Mouse (Mus musculus) kidney, adult 9 months (tissue): ENCODE results near the gene Nedd9.
"Not testable (repeated sequence)": the region's sequence is repeated elsewhere in the genome, so short reads cannot be mapped to it uniquely, and the experiment has no call there.

Source experiments
- DNase-seq: peaks from one replicate; pipeline ENCODE4 v3.0.0; 2022

The Nedd9 gene

DNA sequence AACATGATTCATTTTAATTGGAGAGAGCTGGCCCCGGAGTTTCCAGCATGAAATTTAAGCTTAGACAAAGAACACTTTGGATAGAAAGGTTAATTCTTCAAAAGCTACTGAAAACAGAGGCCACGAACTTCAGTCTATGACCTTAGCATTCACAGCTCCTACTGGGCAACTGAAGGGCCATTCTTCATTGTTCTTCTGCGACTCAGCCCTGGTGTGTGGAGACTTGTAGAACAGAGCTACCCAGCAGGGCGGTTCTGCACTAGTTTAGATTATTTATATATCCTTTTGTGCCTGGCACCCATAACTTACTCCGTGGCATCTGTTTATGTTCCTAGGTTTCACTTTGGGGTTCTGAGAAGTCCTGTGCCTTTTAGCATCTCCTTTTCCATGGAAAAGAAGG is 193.6 kb downstream of the Nedd9 start:
- no peak for DNase-seq

GRCm38 (mm10) chr13:41291466-41291974 is 195.6 kb downstream of the Nedd9 start:
- DNase-seq: no peak

- DNase-seq: no peak
Observed at GRCm38 (mm10) chr13:41286285-41286684, 200.9 kb downstream of the Nedd9 start.

- DNase-seq: no peak
Observed at GRCm38 (mm10) chr13:41285448-41285847, 201.7 kb downstream of the Nedd9 start.

DNA sequence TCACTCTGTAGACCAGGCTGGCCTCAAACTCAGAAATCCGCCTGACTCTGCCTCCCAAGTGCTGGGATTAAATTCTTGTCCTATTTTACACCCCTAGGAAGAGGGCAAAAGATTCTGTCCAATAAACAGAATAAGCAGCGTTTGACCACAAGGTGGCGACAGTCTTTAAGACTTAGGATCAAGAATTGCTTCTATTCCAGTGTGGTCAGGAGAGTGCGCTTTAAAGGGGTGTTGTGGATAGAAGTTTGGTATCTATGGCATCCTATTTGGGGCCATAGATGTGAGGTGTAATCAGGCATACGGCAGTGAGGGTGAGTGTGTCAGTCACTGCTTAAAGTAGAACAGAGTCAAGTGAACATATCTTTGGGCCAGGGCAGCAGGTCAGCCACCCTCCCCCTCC is 203.9 kb downstream of the Nedd9 start:
- DNase-seq: peak; percentile 84

DNA sequence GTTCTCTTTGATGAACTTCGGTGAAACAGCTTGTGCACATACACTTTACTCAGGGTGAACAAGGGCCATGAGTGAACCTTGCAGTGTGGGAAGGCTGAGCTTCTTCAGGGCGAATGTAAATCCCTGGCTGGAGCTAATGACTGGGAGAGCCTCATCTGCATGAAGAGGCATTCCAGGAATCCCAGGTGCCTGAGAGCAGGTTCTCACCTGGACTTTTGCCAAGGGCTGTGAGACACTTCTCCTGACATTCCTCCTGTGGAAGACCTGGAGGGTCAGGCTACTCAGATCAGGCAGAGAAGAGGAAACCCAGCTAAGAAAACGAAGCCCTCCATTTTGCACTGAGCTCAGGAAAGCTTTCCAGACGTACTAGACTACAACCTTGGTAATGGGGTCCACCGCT is 206.5 kb downstream of the Nedd9 start:
- no peak for DNase-seq

DNA sequence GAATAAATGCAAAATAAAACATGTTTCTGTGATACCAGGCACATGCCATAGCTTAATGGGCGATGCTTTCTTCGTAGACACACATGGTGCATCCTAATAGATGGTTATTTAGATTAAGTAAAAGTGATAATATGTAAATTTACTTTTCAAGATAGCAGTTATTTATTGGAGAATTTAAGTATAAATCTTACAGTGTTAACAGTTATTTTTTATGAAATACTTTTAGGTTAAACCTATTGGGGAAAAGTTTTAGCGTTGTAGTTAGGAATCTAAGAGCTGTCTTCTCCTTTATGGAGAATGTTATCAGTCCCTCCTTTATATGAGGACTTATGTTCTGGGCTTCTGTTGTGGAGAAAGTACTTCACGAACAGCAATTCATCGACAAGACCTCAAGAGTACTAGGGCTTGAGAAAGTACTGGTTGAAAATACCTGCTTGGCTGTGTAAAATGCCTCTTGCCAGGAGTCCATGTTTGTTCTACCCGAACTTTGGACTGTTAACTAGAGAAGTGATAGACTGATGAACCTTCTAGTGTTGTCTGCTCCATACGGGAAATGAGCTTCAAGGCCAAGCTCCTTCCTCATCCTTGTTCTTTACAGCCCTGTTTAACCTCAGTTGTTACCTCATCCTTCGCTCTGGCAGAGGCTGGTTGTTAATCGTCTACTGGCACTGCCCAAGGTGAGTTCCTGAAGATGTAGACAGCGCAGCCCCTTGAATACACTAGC is 213.1 kb downstream of the Nedd9 start, which contains the start of gene Gm17364:
Gene Gm17364, minus strand, starts transcription at position 51 of the 724 bp plus-strand sequence.
- no peak for DNase-seq

- no peak for DNase-seq
Observed at GRCm38 (mm10) chr13:41267827-41268408, 219.2 kb downstream of the Nedd9 start.

- no peak for DNase-seq
Observed at GRCm38 (mm10) chr13:41263304-41264006, 223.7 kb downstream of the Nedd9 start.

DNA sequence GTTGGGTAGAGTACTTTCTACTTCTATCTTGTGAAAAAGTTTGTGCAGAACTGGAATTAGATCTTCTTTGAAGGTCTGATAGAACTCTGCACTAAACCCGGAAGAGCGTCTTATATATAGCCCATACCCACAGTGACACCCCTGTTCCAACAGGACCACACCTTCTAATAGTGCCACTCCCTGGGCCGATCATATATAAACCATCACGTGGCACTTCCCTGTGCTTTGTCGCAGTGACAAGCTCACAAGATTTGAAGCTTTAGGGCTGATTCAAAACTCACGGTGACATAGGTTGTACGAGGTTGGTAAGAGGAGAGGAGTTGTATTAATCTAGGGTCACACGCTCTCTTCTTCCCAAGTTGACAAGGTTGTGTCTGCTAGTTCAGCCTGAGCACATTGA is 225.5 kb downstream of the Nedd9 start:
- DNase-seq: not testable (repeated sequence)
